Mouse (Mus musculus): ENCODE measurements around the gene B430306N03Rik.

Gene B430306N03Rik

GRCm38 (mm10) chr17:48363421-48363965 lies 47.6 kb downstream of the B430306N03Rik start:
- 41% methylated on average over 6 of the region's 6 CpGs for WGBS

DNA sequence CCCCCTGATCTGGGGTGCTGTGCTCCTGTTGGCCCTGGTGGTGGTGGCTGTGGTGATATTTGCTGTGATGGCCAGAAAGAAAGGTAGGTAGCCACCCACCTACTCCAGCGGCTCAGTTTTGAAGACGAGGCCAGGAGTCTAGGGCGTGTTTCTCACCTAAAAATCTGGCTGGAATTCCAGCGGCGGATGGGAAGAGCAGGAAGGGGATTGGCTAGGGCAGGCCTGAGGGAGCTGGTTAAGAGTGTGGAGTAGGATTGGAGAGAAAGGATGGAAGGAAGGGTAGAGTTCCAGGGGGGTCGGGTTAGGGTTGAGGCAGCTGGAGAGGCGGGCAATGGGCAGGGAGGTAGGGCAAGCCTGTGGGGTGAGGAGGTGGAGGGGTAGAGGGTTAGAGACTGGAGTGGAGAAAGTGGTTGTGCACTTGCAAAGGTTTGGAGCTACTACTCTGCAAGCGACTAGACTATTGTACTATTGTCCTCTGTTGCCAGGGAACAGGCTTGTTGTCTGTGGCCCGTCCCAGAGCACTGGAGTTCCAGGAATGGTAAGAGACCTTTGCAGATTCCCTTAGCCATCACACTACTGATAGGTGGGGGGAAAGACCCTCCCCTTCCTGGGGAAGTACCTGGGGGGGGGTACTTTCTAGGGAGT lies 49.7 kb downstream of the B430306N03Rik start:
- WGBS = 77% methylated on average over 9 of the region's 9 CpGs

GRCm38 (mm10) chr17:48366806-48367205 lies 50.9 kb downstream of the B430306N03Rik start:
- WGBS = 77% methylated on average over 5 of the region's 5 CpGs

DNA sequence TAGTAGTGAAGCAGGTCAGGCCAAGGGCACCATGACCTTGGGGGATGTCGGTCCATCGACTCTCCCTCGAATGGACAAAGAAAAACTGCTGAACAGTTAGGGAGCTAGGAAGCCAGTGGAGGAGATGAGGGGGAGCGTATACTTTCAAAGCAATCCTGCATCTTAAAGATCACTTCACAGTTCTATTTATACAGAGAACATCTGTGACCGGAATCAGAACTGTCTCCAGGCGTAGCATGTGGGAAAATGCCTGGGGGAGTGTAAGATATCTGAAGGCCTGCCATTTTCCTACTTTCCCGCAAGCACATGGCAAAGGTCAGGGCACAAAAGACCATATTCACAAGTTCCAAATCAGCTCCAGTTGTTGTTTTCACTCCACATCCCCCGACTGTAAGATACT lies 57.0 kb downstream of the B430306N03Rik start:
- 51% methylated on average over 8 of the region's 8 CpGs for WGBS

DNA sequence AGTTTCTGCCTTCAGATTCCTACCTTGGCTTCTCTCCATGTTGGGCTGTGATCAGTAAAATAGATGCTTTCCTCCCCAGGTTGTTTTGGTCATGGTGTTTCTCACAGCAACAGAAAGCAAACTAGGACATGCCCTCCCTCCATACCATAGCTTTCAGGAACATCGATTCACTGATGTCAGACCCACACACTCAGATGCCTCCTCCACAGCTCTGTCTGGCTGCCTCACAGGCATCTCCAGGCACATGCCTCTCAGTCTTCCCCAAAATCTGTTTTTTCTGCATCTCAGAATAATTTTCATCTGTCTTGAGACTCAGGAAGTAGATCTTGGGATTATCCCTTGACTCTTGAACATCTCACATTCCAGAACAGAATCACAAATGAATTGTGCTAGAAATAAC lies 60.2 kb downstream of the B430306N03Rik start:
- 54% methylated on average over 1 of the region's 1 CpGs for WGBS

All from cerebral cortex, adult 2 months (tissue).